Mouse (Mus musculus): ENCODE measurements around the gene Mrm1. TPM values are rescaled to one million over a fixed set of nuclear protein-coding genes. Genes with fewer than 3 reads are reported as not detected.
A peak's percentile ranks its signal among the peaks of the same experiment; 100 is the strongest.

Mrm1 gene
- polyA plus RNA-seq, 1 experiment, result 10.3 TPM

- H3K27me3 ChIP-seq (replicated peaks; ENCODE audit: control insufficient read depth, insufficient read depth, low read length), result no peaks in the 10 kb centered on the region; the same call in 1 of the 2 replicates
- H3K36me3 ChIP-seq (ENCODE audit: control insufficient read depth, insufficient read depth, low read length), result no peaks in the 10 kb centered on the region
- TF ChIP-seq CTCF (conservative IDR thresholded peaks at IDR 0.05; ENCODE audit: insufficient read depth, insufficient read length, low read depth, low read length) (no peak), POLR2A (IDR thresholded peaks at IDR 0.05; ENCODE audit: low read depth, low read length) (no peak)
- no peak overlapping the region for H3K4me3 ChIP-seq (ENCODE audit: insufficient read depth, low read depth, low read length)
- no peak for DNase-seq
- H3K27ac ChIP-seq (ENCODE audit: insufficient read depth, low read depth, low read length), result no peak overlapping the region
- no peaks in the 10 kb centered on the region for H3K4me1 ChIP-seq (ENCODE audit: control insufficient read depth, insufficient read depth, low read length)
- 10% methylated on average over 19 of the region's 19 CpGs for WGBS
These were observed 39.0 kb downstream of the Mrm1 start for GRCm38 (mm10) chr11:84780143-84780870.

GRCm38 (mm10) chr11:84775560-84775959 lies 43.8 kb downstream of the Mrm1 start:
- TF ChIP-seq CTCF (conservative IDR thresholded peaks at IDR 0.05; ENCODE audit: insufficient read depth, insufficient read length, low read depth, low read length), result no peak
- TF ChIP-seq POLR2A (IDR thresholded peaks at IDR 0.05; ENCODE audit: low read depth, low read length), result no peak
- H3K27ac ChIP-seq (ENCODE audit: insufficient read depth, low read depth, low read length), result no peak overlapping the region
- DNase-seq, result no peak
- no peaks in the 10 kb centered on the region for H3K27me3 ChIP-seq (replicated peaks; ENCODE audit: control insufficient read depth, insufficient read depth, low read length)
- H3K4me3 ChIP-seq (ENCODE audit: insufficient read depth, low read depth, low read length), result no peak overlapping the region
- WGBS, result 16% methylated on average over 4 of the region's 4 CpGs
- no peaks in the 10 kb centered on the region for H3K4me1 ChIP-seq (ENCODE audit: control insufficient read depth, insufficient read depth, low read length)
- no peaks in the 10 kb centered on the region for H3K36me3 ChIP-seq (ENCODE audit: control insufficient read depth, insufficient read depth, low read length)

GRCm38 (mm10) chr11:84774870-84775514 lies 44.3 kb downstream of the Mrm1 start:
- TF ChIP-seq POLR2A (IDR thresholded peaks at IDR 0.05; ENCODE audit: low read depth, low read length) (no peak), CTCF (conservative IDR thresholded peaks at IDR 0.05; ENCODE audit: insufficient read depth, insufficient read length, low read depth, low read length) (no peak)
- Histone ChIP-seq H3K36me3 (ENCODE audit: control insufficient read depth, insufficient read depth, low read length) (no peaks in the 10 kb centered on the region), H3K27me3 (replicated peaks; ENCODE audit: control insufficient read depth, insufficient read depth, low read length) (no peaks in the 10 kb centered on the region), H3K4me3 (ENCODE audit: insufficient read depth, low read depth, low read length) (no peak overlapping the region), H3K4me1 (ENCODE audit: control insufficient read depth, insufficient read depth, low read length) (no peaks in the 10 kb centered on the region), H3K27ac (ENCODE audit: insufficient read depth, low read depth, low read length) (no peak overlapping the region)
- no peak for DNase-seq
- WGBS, result 71% methylated on average over 13 of the region's 13 CpGs

GRCm38 (mm10) chr11:84767898-84768297 lies 51.4 kb downstream of the Mrm1 start:
- Histone ChIP-seq H3K27me3 (replicated peaks; ENCODE audit: control insufficient read depth, insufficient read depth, low read length) (no peaks in the 10 kb centered on the region; the same call in 1 of the 2 replicates), H3K4me3 (ENCODE audit: insufficient read depth, low read depth, low read length) (no peak overlapping the region), H3K27ac (ENCODE audit: insufficient read depth, low read depth, low read length) (no peak overlapping the region), H3K4me1 (ENCODE audit: control insufficient read depth, insufficient read depth, low read length) (peaks cover 3% of the 10 kb centered on the region; the same call in 1 of the 2 replicates), H3K36me3 (ENCODE audit: control insufficient read depth, insufficient read depth, low read length) (no peaks in the 10 kb centered on the region)
- DNase-seq, result peak; percentile 21
- TF ChIP-seq POLR2A (IDR thresholded peaks at IDR 0.05; ENCODE audit: low read depth, low read length) (no peak), CTCF (conservative IDR thresholded peaks at IDR 0.05; ENCODE audit: insufficient read depth, insufficient read length, low read depth, low read length) (no peak)
- 74% methylated on average over 6 of the region's 6 CpGs for WGBS

- Histone ChIP-seq H3K4me3 (ENCODE audit: insufficient read depth, low read depth, low read length) (no peak overlapping the region), H3K36me3 (ENCODE audit: control insufficient read depth, insufficient read depth, low read length) (no peaks in the 10 kb centered on the region), H3K27ac (ENCODE audit: insufficient read depth, low read depth, low read length) (no peak overlapping the region), H3K4me1 (ENCODE audit: control insufficient read depth, insufficient read depth, low read length) (peaks cover 3% of the 10 kb centered on the region; the same call in 1 of the 2 replicates), H3K27me3 (replicated peaks; ENCODE audit: control insufficient read depth, insufficient read depth, low read length) (no peaks in the 10 kb centered on the region; the same call in 1 of the 2 replicates)
- no peak for DNase-seq
- 27% methylated on average over 5 of the region's 5 CpGs for WGBS
- TF ChIP-seq POLR2A (IDR thresholded peaks at IDR 0.05; ENCODE audit: low read depth, low read length) (no peak), CTCF (conservative IDR thresholded peaks at IDR 0.05; ENCODE audit: insufficient read depth, insufficient read length, low read depth, low read length) (no peak)
These were observed 54.2 kb downstream of the Mrm1 start for GRCm38 (mm10) chr11:84765125-84765524.

GRCm38 (mm10) chr11:84764527-84764961 lies 54.8 kb downstream of the Mrm1 start:
- Histone ChIP-seq H3K36me3 (ENCODE audit: control insufficient read depth, insufficient read depth, low read length) (no peaks in the 10 kb centered on the region), H3K27me3 (replicated peaks; ENCODE audit: control insufficient read depth, insufficient read depth, low read length) (no peaks in the 10 kb centered on the region; the same call in 1 of the 2 replicates)

GRCm38 (mm10) chr11:84764116-84764515 lies 55.2 kb downstream of the Mrm1 start:
- H3K27me3 ChIP-seq (replicated peaks; ENCODE audit: control insufficient read depth, insufficient read depth, low read length), result no peaks in the 10 kb centered on the region; the same call in 1 of the 2 replicates
- no peaks in the 10 kb centered on the region for H3K36me3 ChIP-seq (ENCODE audit: control insufficient read depth, insufficient read depth, low read length)
- no peak for TF ChIP-seq CTCF (conservative IDR thresholded peaks at IDR 0.05; ENCODE audit: insufficient read depth, insufficient read length, low read depth, low read length)
- no peak for TF ChIP-seq POLR2A (IDR thresholded peaks at IDR 0.05; ENCODE audit: low read depth, low read length)
- no peak overlapping the region for H3K27ac ChIP-seq (ENCODE audit: insufficient read depth, low read depth, low read length)
- no peak for DNase-seq
- 23% methylated on average over 8 of the region's 8 CpGs for WGBS
- peaks cover 3% of the 10 kb centered on the region; the same call in 1 of the 2 replicates for H3K4me1 ChIP-seq (ENCODE audit: control insufficient read depth, insufficient read depth, low read length)
- H3K4me3 ChIP-seq (ENCODE audit: insufficient read depth, low read depth, low read length), result no peak overlapping the region

More at GRCm38 (mm10) chr11:84764527-84764961, 54.8 kb downstream of the Mrm1 start:
- Histone ChIP-seq H3K27ac (ENCODE audit: insufficient read depth, low read depth, low read length) (no peak overlapping the region), H3K4me3 (ENCODE audit: insufficient read depth, low read depth, low read length) (no peak overlapping the region), H3K4me1 (ENCODE audit: control insufficient read depth, insufficient read depth, low read length) (peaks cover 3% of the 10 kb centered on the region; the same call in 1 of the 2 replicates)
- WGBS, result 2% methylated on average over 21 of the region's 21 CpGs
- DNase-seq, result peak; percentile 70
- no peak for TF ChIP-seq CTCF (conservative IDR thresholded peaks at IDR 0.05; ENCODE audit: insufficient read depth, insufficient read length, low read depth, low read length)
- no peak for TF ChIP-seq POLR2A (IDR thresholded peaks at IDR 0.05; ENCODE audit: low read depth, low read length)

Other genes with a start within 250 kb of the Mrm1 start
- gene Dhrs11, start 9.5 kb upstream of the Mrm1 start, polyA plus RNA-seq (2012; rRNA removed), result 60.4 and 63.4 TPM in 2 replicates
- 36.6 and 48.6 TPM in 2 replicates for gene Ggnbp2, start 51.3 kb upstream of the Mrm1 start, polyA plus RNA-seq (2012; rRNA removed)
- gene Myo19, start 60.6 kb upstream of the Mrm1 start, polyA plus RNA-seq (2012; rRNA removed), result 36.4 and 48.0 TPM in 2 replicates
- gene Pigw, start 60.8 kb upstream of the Mrm1 start, polyA plus RNA-seq (2012; rRNA removed), result 1.7 and 2.3 TPM in 2 replicates
- 9.2 and 11.0 TPM in 2 replicates for gene Znhit3, start 96.9 kb upstream of the Mrm1 start, polyA plus RNA-seq (2012; rRNA removed)
- 91.5 and 107 TPM in 2 replicates for gene Car4, start 138.3 kb upstream of the Mrm1 start, polyA plus RNA-seq (2012; rRNA removed)